Mouse (Mus musculus): ENCODE data around the gene C130074G19Rik.

GRCm38 (mm10) chr1:184864381-184864801 lies 18.6 kb downstream of the C130074G19Rik start:
- no peak for TF ChIP-seq CTCF (IDR thresholded peaks at IDR 0.05; ENCODE audit: insufficient read depth, low read depth, low read length)
- no peak for TF ChIP-seq POLR2A (IDR thresholded peaks at IDR 0.05; ENCODE audit: insufficient read depth, low read depth, low read length)
